Mouse (Mus musculus) kidney, adult 9 months (tissue): ENCODE data around the gene Cd180.

ENCODE experiments used
- DNase-seq: peaks from one replicate; pipeline ENCODE4 v3.0.0; 2022

Gene Cd180

DNA sequence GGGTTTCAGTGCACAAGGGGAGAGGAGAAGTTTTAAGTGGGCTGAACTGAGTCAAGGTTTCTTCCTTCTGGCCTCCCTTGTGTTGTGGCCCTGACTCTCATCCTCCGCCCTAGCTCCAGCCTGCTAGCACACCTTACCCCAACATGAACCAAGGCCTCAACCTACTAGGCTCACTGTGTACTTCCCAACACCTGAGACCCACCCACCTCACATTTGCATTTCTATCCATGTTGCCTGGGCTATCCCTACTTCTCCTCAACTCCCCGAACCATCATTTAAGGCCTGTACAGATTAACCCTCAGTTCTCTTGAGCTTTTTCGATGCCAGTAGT, 51.9 kb downstream of the Cd180 start:
- no peak for DNase-seq

DNA sequence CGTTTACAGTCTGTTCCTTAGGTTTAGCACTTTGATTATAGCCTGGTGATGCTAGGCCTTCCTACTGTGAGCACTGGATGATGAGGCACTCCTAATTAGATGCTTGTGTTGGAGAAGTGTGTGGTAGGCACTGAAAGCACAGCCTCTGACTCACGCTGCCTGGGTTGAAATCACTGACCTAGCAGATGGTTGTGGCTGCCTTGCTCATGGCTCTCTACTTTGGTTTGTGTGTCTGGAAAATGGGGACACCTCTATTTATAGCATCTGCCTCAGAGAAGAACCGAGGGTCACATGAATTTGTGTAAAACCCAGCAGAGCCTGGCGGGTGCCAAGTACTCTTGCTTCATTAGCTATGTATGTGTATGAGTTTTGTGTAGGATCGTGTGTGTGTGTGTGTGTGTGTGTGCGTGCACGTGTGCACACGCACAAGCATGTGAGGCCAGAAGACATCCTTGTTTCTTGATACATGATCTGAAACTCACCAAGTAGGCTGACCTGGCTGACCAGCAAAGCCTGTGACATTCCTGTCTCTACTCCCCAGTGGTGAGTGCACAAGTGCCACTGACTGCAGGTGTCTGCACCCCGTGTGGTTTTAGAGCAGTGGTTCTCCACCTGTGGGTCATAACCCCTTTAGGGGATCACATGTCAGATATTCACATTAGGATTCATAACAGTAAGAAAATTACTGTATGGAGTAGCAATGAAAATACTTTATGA, 52.4 kb downstream of the Cd180 start:
- DNase-seq, result no peak

DNA sequence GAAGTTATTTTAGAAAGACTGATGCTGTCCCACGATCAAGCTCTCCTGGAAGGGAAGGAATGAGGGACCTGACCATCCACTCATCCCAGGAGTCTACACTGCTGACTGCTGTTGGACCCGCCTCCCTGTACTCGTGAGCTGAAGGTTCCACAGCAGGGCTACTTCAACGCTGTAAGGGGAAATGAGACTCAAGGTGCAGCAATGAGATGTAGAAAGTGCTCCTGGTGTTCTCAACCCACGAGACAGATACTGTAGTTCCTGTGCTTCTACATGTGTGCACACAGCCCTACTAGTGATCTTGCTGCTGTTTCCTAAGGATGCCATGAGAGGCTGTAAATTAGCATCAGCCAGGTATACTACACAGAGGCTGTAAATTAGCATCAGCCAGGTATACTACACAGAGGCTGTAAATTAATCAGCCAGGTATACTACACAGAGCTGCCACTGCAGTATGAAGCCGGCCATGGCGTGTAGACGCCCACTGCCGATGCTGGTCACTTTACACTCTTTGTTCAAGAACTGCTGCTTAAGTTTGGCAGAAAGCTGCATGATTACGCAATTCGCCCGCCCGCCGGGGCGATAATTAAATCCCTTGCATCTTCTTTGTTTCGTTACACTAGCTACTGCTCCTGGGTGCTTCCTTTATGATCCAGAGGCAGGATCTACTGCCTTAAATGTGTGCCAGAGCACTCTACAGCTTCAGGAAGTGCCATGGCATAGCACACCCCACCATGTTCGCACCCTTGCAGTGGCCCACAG, 53.6 kb downstream of the Cd180 start:
- DNase-seq, result no peak

DNA sequence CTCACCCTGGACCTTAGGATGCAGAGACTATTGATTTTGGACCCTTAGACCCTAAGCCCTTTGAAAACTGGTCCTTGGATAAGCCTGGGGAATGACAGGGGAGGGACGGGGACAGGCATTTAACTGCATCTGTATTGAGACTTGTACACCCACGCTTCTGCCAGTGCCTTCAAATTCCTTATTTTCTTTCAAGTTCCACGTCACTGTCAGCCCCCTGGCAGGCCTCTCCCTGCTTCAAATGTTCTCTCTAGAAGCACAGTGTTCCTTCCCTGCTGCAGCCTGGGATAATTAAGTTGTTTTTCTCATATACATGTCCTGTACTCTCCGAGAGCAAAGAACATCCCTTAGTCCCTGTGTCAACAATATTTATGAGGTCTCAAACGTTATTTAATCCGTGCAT, 55.8 kb downstream of the Cd180 start:
- no peak for DNase-seq

DNA sequence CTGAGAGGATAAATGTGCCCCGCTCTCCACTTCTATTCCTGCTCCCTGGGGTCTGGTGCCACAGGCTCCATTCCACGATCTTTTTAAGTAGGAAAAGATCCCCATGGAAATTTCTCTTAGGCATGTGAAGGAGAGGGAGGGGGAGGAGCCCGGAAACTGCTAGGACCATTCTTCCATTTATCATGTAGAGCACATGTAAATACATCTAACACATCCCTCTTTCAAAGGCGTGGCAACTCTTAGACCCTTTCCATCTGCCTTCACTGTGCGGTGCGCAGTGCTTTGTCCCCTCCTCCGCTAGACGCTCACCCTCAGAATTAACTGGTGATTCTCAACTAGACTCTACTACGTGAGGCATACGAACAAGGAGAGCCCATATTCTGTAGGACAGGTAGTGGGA, 56.5 kb downstream of the Cd180 start:
- DNase-seq, result no peak

DNA sequence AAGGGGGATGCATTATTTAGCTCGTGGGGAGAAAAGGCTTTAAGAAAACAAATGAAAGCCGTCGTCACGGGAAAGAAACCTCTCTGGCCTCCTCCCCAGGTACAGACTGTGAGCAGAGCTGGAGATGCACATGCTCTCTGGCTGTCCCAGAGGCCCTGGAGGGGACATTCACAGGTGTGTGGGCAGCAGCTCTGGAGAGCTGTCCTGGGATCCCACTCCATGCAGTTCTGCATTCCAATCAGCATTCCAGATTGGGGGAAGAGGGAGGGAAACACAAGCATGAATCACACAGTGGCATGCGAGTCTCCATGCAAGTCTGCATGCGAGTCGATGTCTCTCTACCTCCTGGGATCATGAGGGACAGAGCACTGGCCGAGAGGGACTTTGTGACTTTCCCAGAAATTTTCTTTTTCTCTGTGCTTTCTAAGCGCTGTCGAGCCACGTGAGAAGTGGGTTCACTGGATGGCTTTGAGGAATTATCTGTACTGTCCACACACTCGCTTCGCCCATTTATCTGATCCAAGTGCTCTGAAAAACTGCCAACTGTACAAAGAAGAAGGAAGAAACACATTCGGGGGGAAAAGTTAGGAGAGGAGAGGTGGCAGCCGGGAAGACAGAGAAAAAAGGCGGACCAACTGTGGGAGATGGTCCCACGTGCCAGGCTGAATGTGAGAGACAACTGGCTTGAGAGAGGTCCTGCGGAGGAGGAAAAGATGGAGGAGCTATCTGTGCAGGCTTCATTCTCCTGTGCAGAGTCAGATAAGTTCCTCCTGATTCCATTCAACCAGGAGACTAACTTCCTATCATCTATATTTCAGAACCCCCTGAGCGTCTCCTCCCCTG, 60.6 kb downstream of the Cd180 start:
- DNase-seq, result no peak

DNA sequence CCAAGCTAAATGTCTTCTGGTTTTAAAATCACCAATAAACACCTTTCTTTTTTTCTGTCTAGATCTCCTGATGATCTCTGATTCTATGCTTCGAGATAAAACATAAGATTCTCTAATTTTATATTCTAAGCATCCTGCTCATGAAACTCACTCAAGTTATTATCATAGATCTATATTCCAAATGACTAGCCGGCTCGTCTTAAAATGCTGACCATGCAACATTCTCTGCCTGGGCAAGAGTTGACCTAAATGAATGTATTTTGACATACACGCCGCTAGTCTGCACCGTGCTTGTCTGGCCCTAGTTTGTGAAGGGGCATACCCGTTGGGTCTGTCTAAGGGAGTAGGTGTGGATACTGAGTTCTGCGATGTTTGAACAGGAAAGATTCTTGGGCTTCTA, 61.8 kb downstream of the Cd180 start:
- no peak for DNase-seq

DNA sequence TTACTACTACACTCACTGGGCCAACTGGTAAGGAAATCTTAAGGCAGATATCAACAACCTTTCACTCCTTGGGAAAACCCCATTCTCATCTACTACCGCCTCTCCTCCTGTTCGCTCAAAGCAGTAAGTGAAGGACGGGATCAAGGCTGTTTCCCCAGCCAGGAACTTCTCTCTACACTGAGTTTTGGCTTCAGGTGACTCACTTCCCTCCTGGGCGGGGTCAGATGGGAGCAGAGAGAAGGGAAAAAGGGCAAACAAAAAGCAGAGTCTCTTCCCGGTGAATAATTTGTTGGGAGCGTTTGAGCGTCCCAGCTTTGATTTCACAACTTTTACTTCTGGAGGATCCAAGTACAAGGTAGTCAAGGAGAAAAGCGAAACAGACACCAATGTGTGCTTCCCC, 62.7 kb downstream of the Cd180 start:
- no peak for DNase-seq

DNA sequence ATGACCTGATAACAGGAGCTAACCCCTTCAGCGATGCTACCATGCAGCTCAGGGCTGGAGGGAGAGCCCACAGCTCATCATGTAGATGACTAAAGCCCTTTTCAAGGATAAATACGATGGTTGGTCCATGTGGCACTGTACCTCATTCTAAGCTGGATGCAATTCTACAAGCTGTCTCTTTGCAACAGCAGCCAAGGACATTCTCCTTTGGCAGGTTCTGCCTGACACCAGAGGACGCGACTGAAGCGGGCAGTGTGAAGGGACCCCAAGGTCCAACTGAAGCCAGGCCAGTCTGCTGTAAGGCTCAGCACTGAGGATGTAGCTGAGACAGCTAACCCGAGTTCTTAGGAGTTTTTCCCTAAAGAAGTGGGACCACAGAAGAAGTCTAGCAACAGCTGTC, 64.7 kb downstream of the Cd180 start:
- no peak for DNase-seq

DNA sequence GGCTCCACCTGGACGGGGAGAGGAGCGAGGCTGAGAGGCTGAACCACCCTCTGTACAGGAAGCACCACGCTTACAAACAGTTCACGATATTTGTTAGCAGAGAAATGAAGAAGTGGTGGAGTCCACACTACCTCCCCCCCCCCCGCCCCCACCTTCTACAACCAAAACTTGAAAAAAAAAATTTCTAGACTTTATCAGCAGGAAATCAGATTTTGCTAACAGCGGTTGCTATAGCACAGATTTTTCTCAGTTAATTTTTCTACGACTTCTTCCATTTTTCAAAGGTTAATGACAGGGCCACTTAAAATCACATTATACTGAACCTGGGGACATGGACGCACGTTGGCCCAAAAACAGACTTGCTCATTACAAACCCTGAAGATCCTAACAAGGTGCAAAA, 68.1 kb downstream of the Cd180 start:
- no peak for DNase-seq

DNA sequence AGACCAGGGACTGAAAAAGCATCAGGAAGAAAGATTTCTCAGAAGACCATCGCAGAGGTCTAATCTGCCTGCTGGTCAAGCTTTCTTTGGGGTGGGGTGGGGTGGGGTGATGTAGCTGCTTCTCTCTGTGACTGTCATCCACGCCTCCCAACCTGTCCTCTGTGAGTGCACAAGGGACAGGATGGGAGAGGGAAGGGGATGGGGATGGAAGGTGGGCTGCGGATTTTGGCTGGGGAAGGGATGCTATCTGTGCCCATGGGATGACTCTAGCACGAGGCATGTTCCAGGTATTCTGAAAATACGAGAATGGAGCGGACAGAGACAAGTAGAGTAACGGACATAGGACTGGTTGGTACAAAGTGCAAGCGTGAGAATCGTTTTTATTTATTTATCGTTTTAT, 68.8 kb downstream of the Cd180 start:
- no peak for DNase-seq

DNA sequence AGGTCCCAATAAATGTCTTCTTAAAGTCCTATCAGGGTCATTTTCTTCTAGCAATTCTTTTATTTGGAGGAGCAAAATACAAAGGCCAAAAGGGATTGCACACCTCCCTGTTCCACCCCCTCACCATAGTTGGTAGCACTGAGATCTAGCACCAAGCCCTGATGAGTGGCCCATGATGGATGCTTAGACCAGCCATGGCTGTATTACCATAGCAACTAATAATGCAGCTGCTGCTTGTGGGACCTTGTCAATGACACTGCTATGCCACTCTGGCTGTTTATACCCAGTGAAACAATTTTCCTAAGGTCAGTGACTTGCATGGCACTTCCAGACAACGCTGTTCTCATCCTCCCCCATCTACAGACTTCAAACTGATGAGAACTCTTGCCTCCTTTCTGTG, 70.9 kb downstream of the Cd180 start:
- no peak for DNase-seq

DNA sequence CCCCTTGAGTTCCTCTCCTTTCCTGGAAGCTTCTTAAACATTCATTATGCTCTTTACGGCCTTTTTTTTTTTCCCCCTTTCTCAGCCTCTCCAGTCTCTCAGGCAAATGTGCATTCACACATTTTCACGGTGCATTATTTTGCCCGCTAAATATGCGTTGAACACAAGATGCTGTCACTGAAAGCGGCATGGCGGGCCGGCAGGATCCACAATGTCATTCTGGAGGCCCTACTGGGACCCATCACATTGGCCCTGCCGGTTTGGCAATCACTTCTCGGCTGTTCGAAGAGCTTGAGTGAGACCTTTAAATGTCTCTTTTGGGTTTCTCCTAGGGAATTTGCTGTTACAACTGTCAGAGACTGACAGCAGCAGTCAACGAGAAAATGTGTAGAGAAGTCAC, 71.9 kb downstream of the Cd180 start:
- DNase-seq, result no peak

DNA sequence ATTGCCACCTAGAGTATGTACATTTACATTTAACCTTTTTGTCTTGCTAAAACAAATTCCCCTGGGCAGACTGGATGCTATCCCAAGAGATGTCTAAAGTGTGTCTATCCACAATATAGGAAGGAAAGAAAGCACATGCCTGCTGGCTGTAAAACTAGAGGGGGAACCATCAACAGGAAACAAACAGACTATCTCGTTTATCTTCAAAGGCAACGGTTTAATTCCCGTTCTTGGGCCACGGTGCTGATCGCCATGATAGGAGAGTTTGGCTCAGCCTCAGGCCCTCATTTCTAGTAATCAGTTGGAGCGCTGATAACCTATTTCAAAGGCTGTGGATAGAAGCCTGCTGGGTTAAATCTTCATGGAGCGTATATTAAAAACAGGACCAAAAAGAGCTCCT, 73.8 kb downstream of the Cd180 start:
- DNase-seq, result no peak

DNA sequence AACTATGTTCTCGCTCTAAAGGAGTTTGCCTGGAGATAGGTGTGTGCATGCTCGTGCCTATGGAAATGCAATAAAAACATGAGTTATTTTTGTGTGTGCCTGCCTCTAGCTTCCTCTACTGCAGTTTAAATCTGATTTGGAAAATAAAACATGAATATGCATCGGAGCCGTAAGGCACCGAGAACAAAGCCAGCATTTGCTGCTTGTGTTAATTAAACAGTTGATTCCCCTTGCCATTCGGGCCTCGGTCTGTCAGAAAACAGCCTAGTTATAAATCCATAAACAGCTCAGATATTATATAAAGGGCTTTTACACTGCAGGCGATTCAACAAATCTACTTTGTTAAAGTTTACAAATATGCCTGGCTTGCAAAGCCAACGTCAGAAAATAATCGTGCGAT, 75.2 kb downstream of the Cd180 start:
- no peak for DNase-seq

DNA sequence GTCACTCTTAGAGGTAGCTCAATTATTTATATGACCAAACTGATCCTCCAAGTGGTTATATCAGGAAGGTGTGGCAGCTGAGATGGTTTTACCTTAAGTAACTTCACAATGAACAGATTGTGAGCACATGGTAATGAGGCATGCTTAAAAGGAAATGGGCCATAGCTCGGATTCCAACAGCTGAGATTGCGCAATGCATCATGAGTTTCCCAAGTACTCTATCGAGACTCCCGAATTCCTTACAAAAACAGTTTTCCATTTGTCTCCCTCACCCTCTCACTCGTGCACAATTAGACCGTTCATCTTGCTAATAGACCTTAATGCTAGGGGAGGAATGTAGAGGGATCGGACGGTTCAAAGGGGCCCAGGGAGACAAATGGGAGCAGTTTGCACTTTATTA, 76.8 kb downstream of the Cd180 start:
- peak; percentile 36 for DNase-seq

DNA sequence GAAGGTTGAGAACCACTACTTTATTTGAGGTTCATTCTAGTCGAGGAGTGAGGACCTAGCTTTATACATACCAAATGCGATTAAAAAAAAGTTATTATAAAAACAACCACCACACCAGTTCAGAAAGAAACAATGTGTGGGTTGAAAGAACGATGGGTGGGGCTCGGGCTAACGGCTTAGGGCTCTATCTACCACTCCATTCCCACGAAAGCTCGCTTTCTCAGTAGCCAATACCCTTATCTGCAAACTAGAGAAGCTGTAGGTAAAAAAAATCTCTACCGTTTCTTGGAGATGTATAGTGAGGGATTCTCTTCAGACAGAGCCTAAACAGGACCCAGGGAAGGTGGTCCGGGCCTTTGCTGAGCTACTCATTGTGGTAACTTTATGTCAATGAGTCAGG, 79.8 kb downstream of the Cd180 start:
- DNase-seq, result no peak

DNA sequence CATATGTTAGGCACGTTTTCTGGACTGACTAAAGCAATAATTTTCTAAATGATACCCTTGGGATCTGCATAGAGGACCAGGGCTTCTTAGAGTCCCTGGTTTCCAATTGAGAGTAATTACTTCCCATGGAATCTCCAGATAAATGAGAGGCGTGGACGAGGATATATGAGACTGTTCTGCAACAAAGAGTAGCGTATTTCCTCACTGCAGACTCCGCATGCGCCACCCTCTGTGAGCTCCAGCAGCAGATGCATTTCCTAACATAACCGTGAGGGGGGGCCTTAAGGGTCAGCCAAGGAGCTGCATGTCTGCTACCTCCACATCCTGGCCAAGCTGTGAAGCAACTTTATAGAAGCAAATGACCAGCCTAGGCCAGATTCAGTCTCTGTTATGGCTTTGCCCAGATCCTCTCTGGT, 81.4 kb downstream of the Cd180 start:
- no peak for DNase-seq

DNA sequence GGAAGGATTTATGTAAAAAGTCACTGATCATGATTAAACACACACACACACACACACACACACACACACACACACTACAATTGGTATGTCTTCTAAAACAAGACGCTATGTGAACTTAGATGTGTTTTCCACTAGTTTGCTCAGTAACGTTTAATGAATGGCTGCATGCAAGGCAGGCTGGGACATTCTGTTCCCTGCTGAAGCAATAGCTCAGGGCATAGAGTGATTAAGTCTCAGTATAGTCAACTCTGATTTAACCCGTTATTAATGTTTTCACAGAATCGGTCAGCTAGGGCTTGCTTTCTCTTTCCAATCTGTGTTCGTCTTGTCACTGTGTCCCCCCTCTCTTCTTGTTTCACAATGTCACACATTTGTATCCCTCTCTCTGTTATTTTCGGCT, 82.1 kb downstream of the Cd180 start:
- DNase-seq, result peak; percentile 31

DNA sequence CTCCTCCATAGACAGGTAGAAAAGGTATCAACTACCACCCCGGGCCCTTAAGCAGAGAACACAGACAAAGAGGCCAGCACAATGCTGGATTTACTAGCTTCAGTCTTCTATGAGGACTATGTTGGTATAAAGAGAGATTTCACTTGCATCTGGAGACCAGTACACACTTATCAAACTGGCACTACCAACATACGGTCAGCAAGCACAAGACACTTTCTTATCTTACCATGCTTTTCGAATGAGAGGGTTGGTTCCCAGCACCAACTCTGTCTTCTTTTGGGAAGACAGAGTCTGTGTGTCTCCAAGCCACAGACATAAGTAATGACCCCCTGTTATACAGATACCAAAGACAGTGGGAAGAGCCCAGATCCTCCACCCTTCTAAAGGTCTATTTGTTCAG, 85.5 kb downstream of the Cd180 start:
- DNase-seq, result no peak

DNA sequence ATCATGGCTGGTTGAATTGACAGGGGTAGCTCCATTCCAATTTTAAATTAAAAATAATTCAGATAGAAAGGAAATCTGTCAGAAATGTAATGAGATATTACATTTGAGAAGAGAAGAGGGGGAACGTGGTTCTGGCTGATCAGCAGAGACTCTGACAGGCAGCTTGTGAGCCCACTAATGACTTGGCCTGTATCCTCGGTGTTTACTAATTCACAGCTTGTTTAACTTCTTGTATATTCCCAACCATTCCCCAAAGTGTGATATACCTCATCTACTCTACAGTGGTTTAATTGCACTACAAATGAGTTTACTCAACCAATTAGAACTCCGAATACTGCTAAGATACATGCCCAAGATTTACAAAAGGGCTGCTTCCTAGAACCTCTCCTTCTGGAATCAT, 85.9 kb downstream of the Cd180 start:
- no peak for DNase-seq

DNA sequence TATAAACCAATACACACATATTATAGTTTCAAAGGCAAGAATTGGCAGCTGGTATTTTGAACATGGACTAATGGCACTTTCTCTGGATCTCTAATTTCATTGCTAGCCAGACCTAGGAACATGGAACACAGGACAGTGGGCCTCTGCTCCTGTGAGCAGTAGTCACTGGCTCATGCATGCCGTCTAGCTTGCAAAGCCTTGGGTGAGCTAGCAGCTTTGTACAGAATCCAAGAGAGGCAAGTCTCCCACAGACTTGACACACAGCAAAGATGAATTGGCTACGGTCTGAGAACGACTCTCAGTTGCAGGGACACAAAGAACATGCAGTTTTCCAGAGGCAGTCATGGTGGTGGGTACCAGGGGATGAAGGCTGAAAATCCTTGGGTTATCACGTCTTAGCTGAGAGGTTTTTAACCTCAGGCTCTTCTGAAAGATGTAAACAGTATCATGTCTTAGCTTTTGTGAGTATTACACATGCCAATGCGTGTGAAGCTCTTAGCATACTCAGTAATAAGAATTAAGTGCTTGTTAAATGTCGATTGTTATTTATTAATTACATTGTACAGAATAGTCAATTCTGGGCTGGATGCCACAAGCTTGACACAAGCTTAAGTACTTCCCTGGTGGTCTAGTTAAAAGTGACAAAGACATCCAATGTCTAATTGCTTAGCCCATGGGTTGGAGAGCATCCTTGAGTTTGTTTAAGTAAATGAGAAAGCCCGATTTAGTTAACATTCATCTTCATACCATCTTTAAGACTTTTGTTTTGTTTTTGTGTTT, 90.4 kb downstream of the Cd180 start:
- DNase-seq, result no peak

DNA sequence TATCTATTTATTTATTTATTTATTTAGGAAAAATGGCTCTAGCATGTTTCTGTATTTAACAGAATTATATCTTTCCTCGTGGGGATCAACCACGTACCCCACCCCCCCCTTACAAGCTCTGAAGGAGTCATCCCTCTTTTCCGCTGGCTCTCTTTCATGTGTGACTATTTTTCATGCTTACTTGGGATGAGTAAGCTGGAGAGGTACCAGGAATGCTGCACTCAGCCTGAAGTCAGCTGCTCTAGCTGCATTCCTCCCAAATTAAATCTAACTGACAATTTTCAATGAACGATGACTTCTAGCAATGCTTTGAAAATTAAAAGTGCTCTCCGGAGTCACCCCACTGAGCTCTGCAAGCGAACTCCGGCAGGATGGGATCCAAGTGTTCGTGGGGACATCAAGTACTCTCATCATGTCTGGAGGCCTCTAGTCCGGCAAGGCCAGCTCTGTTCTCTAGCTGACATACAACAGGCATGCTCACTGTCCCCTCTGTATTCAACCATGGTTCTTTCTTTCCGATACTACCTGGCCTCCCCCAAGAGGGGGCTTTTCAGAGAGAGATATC, 93.4 kb downstream of the Cd180 start:
- no peak for DNase-seq
